In the genomic region with DNA sequence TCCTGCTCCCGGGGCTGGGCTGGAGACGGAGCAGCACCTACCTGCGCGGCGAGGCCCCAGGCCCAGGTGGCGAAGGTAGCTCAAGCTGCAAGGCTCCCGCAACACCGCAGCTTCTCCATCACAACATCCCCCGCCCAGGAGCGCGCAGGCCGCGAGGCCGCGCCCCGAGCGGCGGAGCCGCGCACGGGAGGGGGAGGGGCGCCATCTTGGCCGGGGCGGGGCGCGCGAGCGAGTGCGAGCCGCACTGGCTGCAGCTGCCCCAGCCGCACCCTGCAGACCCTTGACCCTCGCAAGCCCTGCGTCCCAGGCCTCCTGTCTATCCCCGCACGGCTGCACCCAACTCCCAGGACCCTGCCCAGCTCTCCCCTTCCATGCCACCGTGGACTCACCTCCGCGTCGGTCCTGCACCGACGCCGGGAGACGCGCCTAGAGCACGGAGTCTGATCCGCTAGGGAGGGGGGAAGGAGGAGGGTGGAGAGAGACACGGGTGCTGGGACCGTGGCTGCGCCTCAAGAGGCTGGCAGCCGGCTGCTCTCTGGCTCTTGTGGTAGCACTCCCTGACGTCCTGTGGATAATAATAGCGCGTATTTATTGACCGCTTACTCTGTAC, we compare ENCODE assay signal across 8 mouse cellular contexts. TPM values are rescaled to one million over a fixed set of nuclear protein-coding genes. Genes with fewer than 3 reads are reported as not detected.
DNase-seq lines count a peak whose midpoint lies in the region; ATAC-seq and TF ChIP-seq lines count a peak whose summit lies in the region.

Gene Apbb1 (minus strand): TSS at position 560 of the 610 bp plus-strand sequence.

- H3K36me3 ChIP-seq in lung, embryonic 15.5 days, result no peaks in the 10 kb centered on the region
- no peaks in the 10 kb centered on the region for H3K36me3 ChIP-seq in thymus, adult 2 months (ENCODE audit: control insufficient read depth, insufficient read depth, low read length)

- peak within 1 kb of the TSS; percentile 68 for H3K9ac ChIP-seq in lung, embryonic 15.5 days

- peak within 1 kb of the TSS; percentile 81 for H3K4me2 ChIP-seq in lung, embryonic 15.5 days

- H3K27ac ChIP-seq in lung, embryonic 15.5 days, result peak within 1 kb of the TSS; percentile 69
- H3K27ac ChIP-seq in olfactory bulb, adult 2 months (ENCODE audit: insufficient read depth, low read depth, low read length), result peak within 1 kb of the TSS; percentile 92
- H3K27ac ChIP-seq in thymus, adult 2 months (ENCODE audit: control insufficient read depth, insufficient read depth, low read length), result no peak within 1 kb of the TSS

- no peaks in the 10 kb centered on the region for H3K9me3 ChIP-seq in lung, embryonic 15.5 days

- under 1% methylated on average over 41 of the region's 54 CpGs for WGBS in lung, embryonic 15.5 days
- WGBS in olfactory bulb, adult 2 months, result under 1% methylated on average over 54 of the region's 54 CpGs
- WGBS in thymus, adult 2 months, result 2% methylated on average over 53 of the region's 54 CpGs

- in situ Hi-C loops in Patski (cut with MboI; ENCODE audit: low pct_unique_long_range_greater_than_20kb), result no loop called here

- no peak for DNase-seq in Patski (ENCODE audit: low read depth, low spot score)
- DNase-seq in cerebellum, adult 9-11 months, result peak; percentile 93
- peak; percentile 81 for DNase-seq in heart, postnatal 4 days
- DNase-seq in layer of hippocampus, adult 8-10 months (ENCODE audit: low spot score in 2 of 2), result peak; percentile 68 to 78
- peak; percentile 59 for DNase-seq in thymus, adult 2 months

- POLR2A ChIA-PET in Patski (lab: Charles Lee), result interaction anchor here (0.8 to 2.0 kb wide), 3 partner anchors 11 to 17 kb away, joined by 4 to 8 read pairs (median 7); no protein-coding TSS in a partner anchor

- no peaks in the 10 kb centered on the region for H3K27me3 ChIP-seq in Patski
- 0 out of 2 replicates have a peak, but pooled peaks cover 4% of the 10 kb centered on the region for H3K27me3 ChIP-seq in lung, embryonic 15.5 days
- no peaks in the 10 kb centered on the region; the same call in 1 of the 2 replicates for H3K27me3 ChIP-seq in thymus, adult 2 months (ENCODE audit: control insufficient read depth, insufficient read depth, low read length)

- CTCF ChIA-PET in Patski (lab: Charles Lee), result no interaction called here

- peaks cover 23% of the 10 kb centered on the region for H3K4me1 ChIP-seq in lung, embryonic 15.5 days
- H3K4me1 ChIP-seq in olfactory bulb, adult 2 months (ENCODE audit: control insufficient read depth, insufficient read depth, low read length), result peaks cover 10% of the 10 kb centered on the region
- H3K4me1 ChIP-seq in thymus, adult 2 months (replicated peaks; ENCODE audit: control insufficient read depth, insufficient read depth, low read length), result peaks cover 6% of the 10 kb centered on the region; the same call in 1 of the 2 replicates

- peak; percentile 91 for TF ChIP-seq POLR2A in olfactory bulb, adult 2 months (IDR thresholded peaks at IDR 0.05; ENCODE audit: insufficient read depth, low read depth, low read length)
- 0 out of 2 replicates have a peak, but pooled peaks have one; percentile 31 for TF ChIP-seq POLR2A in thymus, adult 2 months (IDR thresholded peaks at IDR 0.05; ENCODE audit: control insufficient read depth, extremely low read depth, insufficient read depth, low read length, poor library complexity)

- ATAC-seq in Patski, result peak; percentile 93
- peak; percentile 91 for ATAC-seq in frontal cortex, adult (ENCODE audit: low TSS enrichment)
- peak; percentile 92 for ATAC-seq in lung, embryonic 15.5 days (ENCODE audit: borderline replicate concordance, extremely low read depth, low FRiP score, low TSS enrichment)

- no peak for TF ChIP-seq CTCF in Patski (IDR thresholded peaks at IDR 0.05)
- no peak for TF ChIP-seq CTCF in olfactory bulb, adult 2 months (IDR thresholded peaks at IDR 0.05; ENCODE audit: insufficient read depth, low read depth, low read length)
- TF ChIP-seq CTCF in thymus, adult 2 months (IDR thresholded peaks at IDR 0.05; ENCODE audit: borderline replicate concordance, control insufficient read depth, extremely low read depth, insufficient read depth, low read length, poor library complexity), result peak; percentile 61; the same call in 1 of the 2 replicates

- H3K4me3 ChIP-seq in lung, embryonic 15.5 days, result peak within 1 kb of the TSS; percentile 81
- peak within 1 kb of the TSS; percentile 76 for H3K4me3 ChIP-seq in olfactory bulb, adult 2 months (ENCODE audit: insufficient read depth, low read depth, low read length)
- peak within 1 kb of the TSS; percentile 91 for H3K4me3 ChIP-seq in thymus, adult 2 months (ENCODE audit: control insufficient read depth, insufficient read depth, low read length)

RNA-seq across cellular contexts. Expression of gene Apbb1, which starts in this region (rescaled TPM):
- 44.0 TPM for polyA plus RNA-seq in Patski (2021)
- total RNA-seq in heart, postnatal 4 days (2021), result 10 to 100 TPM; 57.5 to 59.1 TPM
- total RNA-seq in layer of hippocampus, adult 8-10 months (2022), result 100 to 1,000 TPM; 351 to 364 (median 362) TPM
- polyA plus RNA-seq in lung, embryonic 15.5 days (2015; fragmentation: Nextera tagmentation; extraction: Ambion mirVana), result 43.6 and 47.8 TPM in 2 replicates
- not detected in 2 replicates for polyA plus RNA-seq in olfactory bulb, adult 2 months (2012; ENCODE audit: insufficient read depth, insufficient read length, low replicate concordance, missing spikeins)
- 17.7 and 34.8 TPM in 2 replicates for polyA plus RNA-seq in thymus, adult 2 months (2012; rRNA removed)

Comparison
In these comparisons a context has a peak if more than half of its experiments do, and no peak if none do; other contexts are left out.
1. RNA of gene Apbb1 (total RNA-seq): 351 to 364 TPM in layer of hippocampus, adult 8-10 months; 57.5 to 59.1 TPM in heart, postnatal 4 days; every median in the first group is over 4 times any median in the second.
2. Peak in every context shown above with its lines, with median percentiles within 50 percentile points of each other: ATAC-seq and H3K4me3 ChIP-seq.